Mouse (Mus musculus) B cell, adult 2 months (primary cell): ENCODE measurements around the gene Dtx2.

Experiments used
- DNase-seq, 2 experiments: peaks; one replicate each; pipeline ENCODE4 v3.0.0; 2022

Dtx2 gene

DNA sequence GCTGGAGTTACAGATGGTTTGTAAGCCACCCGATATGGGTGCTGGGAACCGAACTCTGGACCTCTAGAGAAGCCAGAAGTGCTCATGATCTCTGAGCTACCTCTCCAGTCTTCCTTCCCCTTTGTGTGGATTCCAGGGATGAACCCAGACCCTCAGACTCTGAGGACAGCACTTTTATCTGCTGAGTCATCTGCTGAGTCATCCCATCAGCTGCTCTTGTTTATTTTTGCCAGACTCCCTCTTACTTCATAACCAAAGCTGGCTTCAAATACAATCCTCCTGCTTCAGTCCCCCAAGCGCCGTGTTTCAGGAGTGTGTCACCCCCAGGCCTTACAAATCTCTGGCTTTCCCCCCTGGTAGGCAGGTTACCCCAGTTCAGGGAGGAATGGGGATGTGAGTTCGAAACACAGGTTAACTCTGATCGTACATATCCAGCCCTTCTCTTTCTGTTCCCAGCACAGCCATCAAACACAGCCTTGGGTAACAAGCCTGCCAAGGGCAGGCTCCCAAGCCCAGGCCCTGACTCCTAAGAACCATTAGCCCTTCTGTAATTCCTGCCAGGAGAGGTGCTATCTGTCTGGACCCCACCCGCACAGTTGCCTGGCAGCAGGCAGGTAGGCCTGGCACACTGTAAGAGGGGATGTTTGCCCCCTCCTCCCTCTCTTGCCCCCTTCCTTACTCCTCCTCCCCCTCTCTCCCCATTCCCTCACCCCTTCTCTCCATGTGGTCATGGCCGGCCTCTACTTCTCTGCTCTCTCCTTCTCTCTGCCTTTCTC, 18.5 kb upstream of the Dtx2 start:
- no peak for DNase-seq

DNA sequence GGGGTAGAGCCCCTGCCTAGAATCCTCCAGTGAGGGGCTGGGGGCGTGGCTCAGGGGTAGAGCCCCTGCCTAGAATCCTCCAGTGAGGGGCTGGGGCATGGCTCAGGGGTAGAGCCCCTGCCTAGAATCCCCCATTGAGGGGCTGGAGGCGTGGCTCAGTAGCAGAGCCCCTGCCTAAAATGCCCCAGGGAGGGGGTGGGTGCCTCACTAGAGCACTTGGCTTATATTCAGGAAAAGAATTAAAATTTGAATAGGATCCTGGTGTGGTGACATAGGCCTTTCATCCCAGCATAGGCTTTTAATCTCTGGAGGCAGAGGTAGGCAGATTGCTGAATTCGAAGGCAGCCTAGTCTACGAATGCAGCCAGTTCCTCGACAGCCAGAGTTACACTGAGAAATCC, 15.2 kb upstream of the Dtx2 start:
- no peak for DNase-seq

DNA sequence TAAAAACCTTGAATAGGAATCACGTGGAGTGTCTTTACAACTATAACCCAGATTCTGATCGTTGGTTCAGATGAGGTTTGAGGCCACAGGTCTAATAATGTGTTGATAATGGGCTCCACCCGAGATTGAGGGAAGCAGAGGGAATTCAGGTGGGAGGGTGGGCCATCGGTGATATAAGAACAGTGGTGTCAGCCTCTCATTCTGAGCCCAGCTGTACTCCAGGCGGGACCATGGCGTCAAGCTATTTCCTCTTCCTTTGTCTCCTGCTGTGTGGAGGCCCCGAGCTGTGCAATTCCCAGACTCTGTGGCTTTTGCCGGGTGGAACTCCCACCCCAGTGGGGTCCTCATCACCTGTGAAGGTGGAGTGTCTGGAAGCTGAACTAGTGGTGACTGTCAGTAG, 14.7 kb upstream of the Dtx2 start, which contains the start of gene Zp3:
Zp3 (plus strand) TSS at position 196 of the 400 bp plus-strand sequence.
- no peak for DNase-seq

DNA sequence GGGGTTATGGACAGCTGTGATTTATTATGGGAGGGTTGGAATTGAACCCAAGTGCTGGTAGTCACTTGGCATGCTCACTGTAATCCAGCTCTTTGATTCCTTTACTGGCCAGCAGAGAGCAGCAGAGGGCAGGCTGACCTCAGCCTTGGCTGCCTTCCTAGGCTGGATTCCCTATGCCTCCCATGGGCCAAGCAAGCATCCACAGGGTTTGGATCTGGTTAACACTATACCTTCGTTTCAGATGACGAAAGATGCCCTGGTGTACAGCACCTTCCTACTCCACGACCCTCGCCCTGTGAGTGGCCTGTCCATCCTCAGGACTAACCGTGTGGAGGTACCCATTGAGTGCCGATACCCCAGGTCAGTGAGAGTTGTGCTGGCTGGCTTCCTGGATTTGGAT, 12.2 kb upstream of the Dtx2 start:
- peak; percentile 55 to 59 for DNase-seq

DNA sequence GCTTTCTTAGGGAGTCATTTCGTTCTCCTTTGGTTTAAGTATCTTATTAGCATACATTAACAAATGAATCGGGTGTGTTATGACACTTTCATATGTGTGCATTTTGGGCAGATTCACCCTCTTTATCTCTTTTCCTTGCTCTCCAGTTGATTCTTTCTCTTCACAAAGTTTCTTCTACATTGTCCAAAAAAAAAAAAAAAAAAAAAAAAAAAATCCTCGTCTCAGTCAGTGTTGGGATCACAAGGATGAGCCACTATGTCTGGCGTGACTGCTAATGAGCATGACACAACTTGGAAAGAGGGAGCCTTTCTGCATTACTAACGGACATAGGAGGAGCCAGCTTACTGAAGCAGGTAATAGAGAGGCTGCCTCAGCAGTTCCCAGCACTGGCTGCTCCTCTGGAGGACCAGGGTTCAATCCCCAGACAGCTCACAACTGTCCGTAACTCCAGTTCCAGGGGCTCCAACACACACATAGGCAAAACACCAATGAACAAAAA, 10.0 kb upstream of the Dtx2 start:
- no peak for DNase-seq

DNA sequence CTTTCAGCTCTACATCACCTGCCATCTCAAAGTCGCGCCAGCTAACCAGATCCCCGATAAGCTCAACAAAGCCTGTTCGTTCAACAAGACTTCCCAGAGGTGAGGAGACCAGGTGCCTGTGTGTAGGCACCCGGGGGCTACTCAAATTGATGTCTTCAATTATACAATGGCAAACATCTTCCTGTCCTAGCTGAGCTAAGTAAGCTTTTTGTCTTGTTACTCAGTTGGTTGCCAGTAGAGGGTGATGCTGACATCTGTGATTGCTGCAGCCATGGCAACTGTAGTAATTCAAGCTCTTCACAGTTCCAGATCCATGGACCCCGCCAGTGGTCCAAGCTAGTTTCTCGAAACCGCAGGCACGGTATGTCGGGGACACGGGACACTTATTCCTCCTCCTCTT, 7.4 kb upstream of the Dtx2 start:
- DNase-seq: peak; percentile 17 to 31

DNA sequence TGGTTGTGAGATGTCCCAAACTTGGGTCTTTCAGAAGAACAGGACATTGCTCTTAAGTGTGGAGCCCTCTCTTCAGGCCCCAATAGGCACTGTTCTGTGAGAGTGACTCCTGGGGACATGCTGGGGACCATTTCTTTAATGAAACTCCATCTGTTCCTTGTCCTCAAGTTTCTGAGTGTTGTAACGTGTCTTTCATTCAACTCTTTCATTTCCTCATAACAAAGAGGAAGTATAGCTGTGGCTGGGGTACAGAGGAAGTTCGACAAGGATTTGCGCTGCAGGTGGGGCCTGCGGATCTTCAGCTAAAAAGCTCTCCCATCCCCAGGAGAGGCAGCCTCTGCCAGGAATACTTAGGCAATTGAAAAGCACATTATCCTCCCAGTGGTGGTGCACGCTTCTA, 4.0 kb upstream of the Dtx2 start:
- peak; percentile 58 to 63 for DNase-seq

DNA sequence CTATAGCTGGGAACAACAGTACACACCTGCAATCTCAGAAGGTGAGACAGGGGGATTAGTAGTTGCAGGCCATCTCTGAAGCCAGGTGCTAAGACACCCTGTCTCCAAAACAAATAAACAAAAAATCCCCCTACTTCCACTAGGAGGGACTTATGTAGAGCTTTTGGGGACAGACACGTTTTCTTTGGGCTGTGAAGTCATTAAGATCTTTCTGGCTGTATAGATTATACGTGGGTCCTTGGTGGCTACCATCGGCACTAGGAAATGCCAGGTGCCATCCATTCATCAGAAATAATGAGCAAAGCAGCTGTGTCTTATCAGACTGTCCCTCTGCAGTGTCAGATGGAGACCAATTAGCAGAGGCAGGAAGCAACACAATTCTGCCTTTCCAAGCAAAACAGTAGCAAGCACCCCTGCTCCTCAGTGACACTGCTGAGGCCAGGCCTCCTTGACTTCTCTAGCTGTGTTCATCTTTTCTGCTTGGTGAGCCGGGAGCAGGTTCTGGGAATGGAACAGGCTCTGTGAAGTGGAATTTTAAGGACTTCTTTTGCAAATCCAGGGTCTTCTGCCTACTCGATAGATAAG, 1.1 kb upstream of the Dtx2 start:
- DNase-seq: no peak

DNA sequence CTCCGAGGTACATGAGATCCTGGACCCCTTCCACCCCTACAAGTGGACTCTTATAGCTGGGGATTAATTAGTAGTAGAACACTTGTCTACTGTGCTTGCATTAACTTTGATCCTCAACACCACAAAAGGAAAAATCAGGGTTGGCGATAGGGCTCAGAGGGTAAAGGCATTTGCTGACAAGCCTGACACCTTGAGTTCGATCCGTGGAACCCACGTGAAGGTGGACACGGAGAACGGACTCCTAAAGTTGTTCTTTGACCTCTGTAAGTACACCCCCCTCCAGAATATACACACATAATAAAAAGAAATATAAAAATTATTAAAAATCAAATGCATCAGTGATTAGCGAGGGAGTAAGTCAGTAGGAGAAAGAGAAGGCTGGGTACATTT, 270 bp upstream of the Dtx2 start:
- DNase-seq: peak in 1 of 2 experiments; percentile 10

DNA sequence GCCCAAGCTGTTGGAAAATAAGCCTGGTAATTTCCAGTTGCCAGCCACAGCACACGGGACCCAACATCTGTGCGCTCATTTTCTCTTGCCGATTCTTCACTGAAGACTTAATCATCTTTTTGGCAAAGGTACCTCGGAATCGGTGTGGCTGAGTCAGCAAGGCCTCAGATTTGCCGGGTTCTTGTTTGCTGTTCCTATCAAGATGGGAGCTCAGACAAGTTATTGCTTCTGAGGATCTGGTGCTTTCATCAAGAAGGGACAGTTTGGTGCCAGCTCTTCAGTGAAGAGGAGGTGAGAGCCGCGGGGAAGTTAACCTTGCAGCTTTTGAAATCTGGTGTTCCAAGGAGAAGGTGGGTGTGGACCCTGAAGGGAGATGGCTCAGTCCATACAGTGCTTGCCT, 1.6 kb downstream of the Dtx2 start:
- no peak for DNase-seq

DNA sequence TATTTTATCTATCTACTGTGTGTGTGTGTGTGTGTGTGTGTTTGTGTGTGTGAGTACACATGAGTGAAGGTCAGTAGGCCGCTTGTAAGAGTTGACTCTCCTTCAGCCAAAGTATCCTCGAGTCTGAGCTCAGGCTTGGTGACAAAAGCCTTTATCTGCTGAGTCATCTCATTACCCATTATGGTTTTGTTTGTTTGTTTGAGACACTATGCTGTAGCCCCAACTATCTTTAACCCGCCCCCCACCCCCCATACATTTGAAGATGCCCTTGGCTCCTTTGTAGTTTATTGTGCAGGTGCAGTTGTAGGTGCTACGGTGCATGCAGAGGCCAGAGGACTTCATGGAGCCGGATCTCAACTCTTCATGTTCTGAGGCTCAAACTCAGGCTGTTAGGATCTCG, 6.6 kb downstream of the Dtx2 start:
- DNase-seq: no peak

DNA sequence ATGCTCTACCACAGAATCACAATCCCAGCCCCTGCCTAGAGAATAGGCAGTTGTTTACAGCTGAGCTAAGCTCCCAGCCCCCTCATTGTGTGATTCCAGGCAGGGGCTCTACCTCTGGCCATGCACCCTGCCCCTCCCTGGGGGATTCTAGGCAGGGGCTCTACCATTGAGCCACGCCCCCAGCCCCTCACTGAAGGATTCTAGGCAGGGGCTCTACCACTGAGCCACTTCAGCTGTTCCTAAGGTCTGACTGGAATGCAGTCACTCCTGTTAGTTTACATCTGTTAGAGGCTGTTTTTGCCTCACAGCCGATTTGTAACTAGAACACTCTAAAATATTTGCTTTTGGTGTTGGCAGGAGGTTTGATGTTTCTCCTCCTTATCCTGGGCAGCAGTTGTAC, 7.7 kb downstream of the Dtx2 start:
- DNase-seq: no peak

DNA sequence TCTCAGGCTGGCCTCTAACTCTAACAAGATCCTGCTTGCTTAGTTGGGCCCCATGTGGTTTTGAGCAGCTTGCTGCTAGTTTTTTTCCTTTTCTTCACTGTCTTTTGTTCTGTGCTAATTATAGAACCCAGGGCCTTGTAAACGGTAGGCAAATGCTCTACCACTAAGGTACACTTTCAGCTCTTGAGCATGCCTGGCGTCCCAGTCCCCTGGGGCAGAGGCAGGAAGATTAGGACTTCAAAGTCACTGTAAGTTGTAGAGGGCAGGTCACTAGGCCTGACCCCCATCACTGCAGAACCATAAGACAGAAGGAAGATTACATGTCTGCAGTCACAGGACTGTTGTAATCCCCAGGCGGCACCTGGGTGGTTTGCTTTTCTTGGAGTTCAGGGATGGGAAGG, 8.2 kb downstream of the Dtx2 start:
- no peak for DNase-seq

DNA sequence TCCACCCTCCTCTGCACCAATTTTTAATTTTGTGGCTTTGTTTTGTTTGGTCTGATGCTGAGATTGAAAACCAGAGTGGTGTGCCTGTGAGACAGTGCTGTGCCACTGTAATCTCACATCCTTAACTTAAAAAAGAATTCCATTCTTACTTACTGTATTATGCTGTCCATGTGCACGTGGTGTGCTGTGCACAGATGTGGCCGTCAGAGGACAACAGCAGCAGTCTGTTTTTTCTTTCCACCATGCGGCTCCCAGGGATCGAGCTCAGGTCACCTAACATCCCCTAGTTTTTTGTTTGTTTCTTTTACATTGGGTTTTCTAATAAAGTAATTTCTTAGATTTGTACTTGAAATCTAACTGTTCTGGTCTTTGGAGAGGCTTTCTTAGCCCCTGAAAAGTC, 9.9 kb downstream of the Dtx2 start:
- no peak for DNase-seq

DNA sequence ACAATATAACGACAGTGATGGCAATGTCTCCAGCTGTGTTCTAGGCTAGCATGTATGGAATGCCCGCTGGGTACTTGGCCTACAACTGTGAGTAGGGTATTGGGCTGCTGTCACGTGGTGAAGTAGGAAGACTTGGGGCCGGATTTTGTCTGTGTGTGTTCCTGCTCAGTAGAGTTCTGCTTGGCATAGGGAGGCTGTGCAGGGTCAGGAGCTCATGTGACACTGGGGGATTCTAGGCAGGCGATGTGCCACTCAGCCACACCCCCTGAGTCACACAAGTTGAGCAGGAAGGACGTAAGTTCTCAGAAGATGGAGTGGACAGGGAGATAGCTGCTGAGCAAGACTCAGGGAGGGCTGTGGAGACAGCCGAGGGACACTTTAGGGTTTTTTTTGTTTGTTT, 13.1 kb downstream of the Dtx2 start:
- no peak for DNase-seq

DNA sequence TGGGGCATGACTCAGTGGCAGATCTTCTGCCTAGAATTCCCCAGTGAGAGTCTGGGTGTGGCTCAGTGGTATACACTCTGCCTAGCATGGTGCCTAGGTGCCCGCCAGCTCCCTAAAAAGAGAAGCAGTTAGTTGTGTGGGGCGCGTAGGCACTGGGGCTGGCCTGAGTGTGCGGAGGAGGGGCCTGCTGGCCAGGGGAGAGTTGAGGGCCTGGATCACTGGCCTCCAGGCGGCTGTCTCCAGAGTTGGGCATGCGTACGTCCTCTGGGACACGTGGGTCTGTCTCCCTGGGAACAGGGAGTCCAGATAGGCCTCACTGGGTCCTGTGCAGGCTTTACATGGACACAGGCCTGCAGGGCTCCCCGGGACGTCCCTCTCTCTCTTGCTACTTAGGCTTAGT, 20.3 kb downstream of the Dtx2 start:
- no peak for DNase-seq

DNA sequence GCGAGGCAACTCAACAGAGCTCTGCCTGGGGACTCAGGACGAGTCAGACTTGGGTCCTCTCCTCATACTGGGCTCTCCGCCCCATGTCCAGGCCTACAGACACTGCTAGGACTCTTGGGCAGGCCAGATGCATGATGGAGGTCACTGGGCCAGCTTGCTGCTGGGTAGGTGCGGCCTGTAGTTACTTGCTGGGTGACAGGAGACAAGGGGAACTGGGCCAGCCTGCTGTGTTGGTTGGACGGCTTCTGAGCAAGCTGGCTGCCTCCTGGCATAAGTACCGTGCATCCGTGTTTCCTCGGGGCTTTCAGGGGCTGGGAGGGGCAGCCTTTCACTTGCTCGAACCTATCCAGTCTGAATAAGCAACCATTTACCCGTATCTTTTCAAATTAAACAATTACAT, 21.0 kb downstream of the Dtx2 start:
- no peak for DNase-seq

DNA sequence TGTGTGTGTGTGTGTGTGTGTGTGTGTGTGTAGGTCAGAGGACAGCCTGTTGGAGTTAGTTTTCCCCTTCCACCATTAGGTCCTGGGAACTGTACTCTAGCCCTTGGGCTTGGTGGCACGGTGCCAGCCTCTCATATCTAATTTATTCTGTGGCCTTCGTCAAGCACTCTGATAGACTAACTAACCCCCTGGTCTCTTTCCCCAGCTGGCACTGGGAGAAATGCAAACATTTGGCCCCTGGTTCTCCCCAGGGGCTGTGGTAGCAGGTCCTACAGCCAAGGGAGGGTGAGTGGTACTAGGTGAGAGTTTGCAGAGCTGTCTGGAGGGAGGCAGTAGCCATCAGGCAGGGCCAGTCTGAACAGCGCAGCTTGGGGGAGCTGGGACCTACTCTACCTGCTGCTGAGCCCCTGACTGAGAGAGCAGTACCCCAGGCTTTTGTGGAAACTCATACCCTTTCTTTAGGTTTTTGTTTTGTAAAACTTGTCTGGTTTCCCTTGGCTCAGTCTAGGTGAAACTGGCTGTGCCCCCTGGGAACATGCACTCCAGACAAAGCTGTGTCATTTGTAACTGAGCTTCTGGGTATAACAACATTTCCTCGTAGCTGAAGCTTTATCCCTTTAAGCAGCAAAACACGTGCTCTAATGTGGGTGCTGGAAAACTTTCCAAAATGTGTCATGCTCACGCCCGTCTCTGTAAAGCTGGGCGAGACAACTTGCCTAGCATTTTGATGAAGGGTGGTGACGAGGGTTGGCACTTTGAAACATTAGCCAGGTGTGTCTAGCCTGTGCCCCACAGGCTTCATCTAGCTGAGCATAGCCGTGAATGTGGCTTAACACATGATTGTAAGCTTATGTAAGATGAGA, 21.6 kb downstream of the Dtx2 start:
- DNase-seq: no peak

DNA sequence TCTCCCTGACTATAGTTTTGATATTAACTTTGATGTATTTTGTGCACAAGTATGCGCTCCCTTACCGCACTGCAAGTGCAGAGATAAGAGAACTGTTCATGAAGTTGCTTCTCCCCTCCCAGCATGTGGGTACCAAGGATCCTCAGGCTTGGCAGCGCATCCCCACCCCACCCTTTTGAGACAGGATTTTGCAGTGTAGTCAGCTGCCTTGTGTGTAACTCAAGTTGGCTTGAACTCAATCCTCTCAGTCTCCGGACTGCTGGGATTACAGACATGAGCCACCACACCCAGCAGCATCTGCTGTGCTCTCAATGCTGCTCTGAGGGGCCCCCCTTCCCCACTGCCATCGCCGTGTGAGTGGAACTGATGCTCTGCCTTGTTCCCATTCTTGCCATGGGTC, 22.7 kb downstream of the Dtx2 start:
- DNase-seq: no peak

DNA sequence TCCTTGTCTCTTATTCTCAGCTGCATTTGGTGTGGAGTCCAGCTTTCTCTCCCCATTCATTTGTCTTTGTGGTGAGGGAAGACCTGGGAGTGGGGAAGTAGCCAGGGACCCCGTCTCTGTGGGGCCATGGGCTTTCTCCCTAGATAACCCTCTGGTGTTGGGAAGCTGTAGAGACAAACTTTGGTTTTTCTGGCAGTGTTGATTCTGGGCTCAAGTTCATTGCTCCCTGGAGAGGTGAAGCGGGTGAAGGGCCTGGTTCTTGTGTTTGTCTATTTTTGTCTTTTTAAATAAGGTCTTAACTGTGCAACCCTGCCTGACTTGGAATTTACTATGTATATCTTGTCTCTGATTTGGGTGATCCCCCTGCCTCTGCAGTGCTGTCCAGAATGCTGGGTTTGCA, 24.1 kb downstream of the Dtx2 start:
- DNase-seq: no peak

DNA sequence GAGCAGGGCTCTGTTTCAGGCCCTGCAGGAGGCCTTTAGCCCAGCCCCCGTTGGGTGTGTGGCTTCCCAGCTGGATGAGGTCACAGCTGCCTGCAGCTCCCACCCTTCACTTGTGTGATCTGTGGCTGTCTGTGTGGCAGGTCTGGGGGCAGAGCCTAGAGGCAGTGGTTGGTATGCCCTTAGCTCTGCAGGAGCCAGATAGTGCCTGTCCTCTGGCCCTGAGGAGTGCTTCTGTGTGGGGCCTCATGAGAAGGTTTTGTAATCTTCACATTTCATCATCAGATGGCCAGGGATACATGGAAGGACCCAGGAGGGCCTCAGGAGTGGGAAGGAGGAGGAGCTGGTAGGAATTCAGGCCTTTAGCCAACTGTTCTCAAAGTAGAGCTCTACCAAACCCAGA, 25.3 kb downstream of the Dtx2 start:
- DNase-seq: no peak

DNA sequence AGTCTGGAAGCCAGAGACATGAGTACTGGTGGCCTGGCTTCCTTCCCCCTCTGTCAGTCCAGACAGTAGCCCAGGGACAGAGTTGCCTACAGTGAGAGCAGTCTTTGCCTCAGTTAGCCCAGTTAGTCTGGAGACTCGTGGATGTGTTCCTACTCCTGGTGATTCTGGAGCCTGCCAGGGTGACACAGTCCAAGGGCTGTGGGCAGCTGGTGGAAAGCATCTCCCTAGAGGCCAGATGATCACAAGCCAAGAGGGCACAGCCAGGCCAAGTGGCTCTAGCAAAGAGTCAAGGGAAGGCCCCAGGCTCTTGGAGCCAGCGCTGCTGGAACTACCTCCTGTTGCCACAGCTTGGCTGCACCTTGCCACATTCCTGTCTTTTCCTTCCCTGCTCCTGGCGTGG, 31.1 kb downstream of the Dtx2 start:
- no peak for DNase-seq

DNA sequence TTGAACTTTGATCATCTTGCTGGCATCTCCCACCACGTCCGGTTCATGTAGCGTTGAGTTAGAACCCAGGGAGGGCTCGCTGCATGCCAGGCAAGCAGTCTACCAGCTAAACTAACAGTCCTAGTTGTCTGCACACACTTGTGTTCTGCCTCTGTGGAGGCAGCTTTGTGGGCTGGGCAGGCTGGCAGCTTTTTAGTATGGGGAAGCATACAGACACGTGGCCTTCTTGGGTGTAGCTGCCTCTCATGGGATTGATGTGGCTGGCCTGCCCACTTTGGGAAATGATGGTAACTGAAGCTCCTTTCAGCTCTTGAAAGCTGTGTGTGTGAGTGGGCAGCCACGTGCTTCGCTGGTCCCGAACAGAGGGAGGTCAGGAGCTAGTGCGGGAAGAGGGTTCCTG, 32.3 kb downstream of the Dtx2 start:
- DNase-seq: no peak
